Mouse (Mus musculus): ENCODE data around the gene Krt12. TPM values are rescaled to one million over a fixed set of nuclear protein-coding genes. Genes with fewer than 3 reads are reported as not detected.

Gene Krt12
- polyA plus RNA-seq, 1 experiment from 2014 or later: 0.07 TPM

DNA sequence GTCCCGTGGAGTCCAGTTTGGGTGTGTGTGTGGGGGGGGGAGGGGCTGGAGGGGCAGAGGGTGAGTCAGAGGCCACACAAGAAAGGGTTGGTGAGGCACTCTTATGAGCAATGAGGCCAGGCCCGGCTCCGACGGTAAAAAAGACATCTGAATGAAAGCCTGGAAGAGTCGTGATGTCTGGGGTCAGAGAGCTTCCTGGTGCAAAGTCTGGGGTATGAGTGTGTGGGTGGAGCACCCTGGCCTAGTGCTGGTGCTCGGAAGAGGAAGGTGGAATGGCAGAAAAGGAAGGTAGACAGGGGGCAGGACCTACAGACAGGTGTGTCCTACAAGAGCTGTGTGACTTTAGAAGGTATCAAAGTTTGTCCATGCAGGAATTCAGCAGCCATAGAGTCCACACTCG, 36.8 kb upstream of the Krt12 start:
- TF ChIP-seq CTCF (IDR thresholded peaks at IDR 0.05; ENCODE audit: low read depth): peak; percentile 34; the same call in 1 of the 2 replicates
- H3K4me1 ChIP-seq (replicated peaks; ENCODE audit: control insufficient read depth, insufficient read depth, low read length): no peaks in the 10 kb centered on the region; the same call in 1 of the 2 replicates
- H3K4me2 ChIP-seq (replicated peaks; ENCODE audit: low read depth): peak overlapping the region; percentile 25; the same call in 1 of the 2 replicates
- no peaks in the 10 kb centered on the region for H3K9me3 ChIP-seq (ENCODE audit: control insufficient read depth)
- H3K27me3 ChIP-seq (replicated peaks; ENCODE audit: control insufficient read depth, insufficient read depth, low read length): no peaks in the 10 kb centered on the region
- H3K4me3 ChIP-seq (ENCODE audit: low read depth, low read length): no peak overlapping the region
- H3K36me3 ChIP-seq (ENCODE audit: control insufficient read depth, insufficient read depth): no peaks in the 10 kb centered on the region
- peak overlapping the region; percentile 57 for H3K27ac ChIP-seq (ENCODE audit: low read depth, low read length)
- 26% methylated on average over 7 of the region's 7 CpGs for WGBS
- peak; percentile 83 for ATAC-seq
- H3K9ac ChIP-seq (ENCODE audit: low read depth, low read length): no peak overlapping the region

- WGBS: 46% methylated on average over 10 of the region's 10 CpGs
- no peak for TF ChIP-seq CTCF (IDR thresholded peaks at IDR 0.05; ENCODE audit: low read depth)
- Histone ChIP-seq H3K27me3 (replicated peaks; ENCODE audit: control insufficient read depth, insufficient read depth, low read length) (no peaks in the 10 kb centered on the region), H3K4me2 (replicated peaks; ENCODE audit: low read depth) (peak overlapping the region; percentile 13; the same call in 1 of the 2 replicates), H3K27ac (ENCODE audit: low read depth, low read length) (no peak overlapping the region), H3K9me3 (ENCODE audit: control insufficient read depth) (no peaks in the 10 kb centered on the region), H3K9ac (ENCODE audit: low read depth, low read length) (no peak overlapping the region), H3K4me3 (ENCODE audit: low read depth, low read length) (no peak overlapping the region), H3K4me1 (replicated peaks; ENCODE audit: control insufficient read depth, insufficient read depth, low read length) (no peaks in the 10 kb centered on the region; the same call in 1 of the 2 replicates), H3K36me3 (ENCODE audit: control insufficient read depth, insufficient read depth) (no peaks in the 10 kb centered on the region)
- ATAC-seq: peak; percentile 63
Observed at GRCm38 (mm10) chr11:99454759-99455158, 32.7 kb upstream of the Krt12 start.

DNA sequence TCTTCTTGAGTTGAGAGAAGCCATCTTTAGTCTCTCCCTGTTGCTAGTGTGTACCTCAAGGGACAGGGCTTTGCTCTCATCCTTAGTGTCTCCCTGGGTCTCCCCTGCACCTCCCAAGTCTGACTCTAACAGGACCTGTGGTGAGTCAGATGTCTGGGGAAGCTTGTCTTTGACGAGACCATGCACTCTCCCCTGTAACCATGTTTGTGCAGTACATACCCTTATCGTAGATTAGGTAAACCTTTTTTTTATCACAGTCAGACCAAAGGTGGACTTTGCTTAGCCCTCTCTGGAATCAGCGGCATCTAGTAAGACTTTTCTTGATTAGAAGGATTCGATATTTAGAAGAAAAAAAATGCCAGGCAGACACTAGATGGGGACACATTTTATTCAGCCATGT, 32.0 kb upstream of the Krt12 start:
- Histone ChIP-seq H3K27ac (ENCODE audit: low read depth, low read length) (no peak overlapping the region), H3K27me3 (replicated peaks; ENCODE audit: control insufficient read depth, insufficient read depth, low read length) (no peaks in the 10 kb centered on the region), H3K4me1 (replicated peaks; ENCODE audit: control insufficient read depth, insufficient read depth, low read length) (no peaks in the 10 kb centered on the region; the same call in 1 of the 2 replicates), H3K4me3 (ENCODE audit: low read depth, low read length) (no peak overlapping the region), H3K4me2 (replicated peaks; ENCODE audit: low read depth) (no peak overlapping the region), H3K9ac (ENCODE audit: low read depth, low read length) (no peak overlapping the region), H3K9me3 (ENCODE audit: control insufficient read depth) (no peaks in the 10 kb centered on the region), H3K36me3 (ENCODE audit: control insufficient read depth, insufficient read depth) (no peaks in the 10 kb centered on the region)
- 34% methylated on average over 4 of the region's 4 CpGs for WGBS
- no peak for TF ChIP-seq CTCF (IDR thresholded peaks at IDR 0.05; ENCODE audit: low read depth)
- no peak for ATAC-seq

DNA sequence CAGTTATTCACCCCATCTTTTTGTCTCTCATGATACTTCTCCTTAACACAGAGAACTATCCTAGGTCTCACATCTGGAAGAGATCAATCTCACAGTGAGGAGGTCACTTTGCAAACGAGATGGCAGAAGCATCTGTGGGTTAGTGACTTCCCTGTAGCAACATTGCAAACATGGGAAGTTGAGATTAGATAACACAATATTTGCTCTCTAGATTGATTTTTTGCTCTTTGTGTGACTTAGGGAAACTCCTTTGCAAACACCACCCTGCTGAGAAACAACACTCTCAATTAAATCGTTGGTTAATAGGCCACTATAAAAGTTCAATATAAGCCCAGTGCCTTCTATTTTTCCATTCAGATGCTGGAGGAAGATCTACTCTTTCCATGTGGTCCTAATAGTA, 26.7 kb upstream of the Krt12 start:
- no peak for TF ChIP-seq CTCF (IDR thresholded peaks at IDR 0.05; ENCODE audit: low read depth)
- no peak overlapping the region for H3K4me3 ChIP-seq (ENCODE audit: low read depth, low read length)
- no peaks in the 10 kb centered on the region for H3K4me1 ChIP-seq (replicated peaks; ENCODE audit: control insufficient read depth, insufficient read depth, low read length)
- H3K9me3 ChIP-seq (ENCODE audit: control insufficient read depth): no peaks in the 10 kb centered on the region
- no peaks in the 10 kb centered on the region for H3K27me3 ChIP-seq (replicated peaks; ENCODE audit: control insufficient read depth, insufficient read depth, low read length)
- no peak for ATAC-seq
- WGBS: 32% methylated on average over 2 of the region's 2 CpGs
- H3K27ac ChIP-seq (ENCODE audit: low read depth, low read length): no peak overlapping the region
- no peak overlapping the region for H3K4me2 ChIP-seq (replicated peaks; ENCODE audit: low read depth)
- no peaks in the 10 kb centered on the region for H3K36me3 ChIP-seq (ENCODE audit: control insufficient read depth, insufficient read depth)
- H3K9ac ChIP-seq (ENCODE audit: low read depth, low read length): no peak overlapping the region

DNA sequence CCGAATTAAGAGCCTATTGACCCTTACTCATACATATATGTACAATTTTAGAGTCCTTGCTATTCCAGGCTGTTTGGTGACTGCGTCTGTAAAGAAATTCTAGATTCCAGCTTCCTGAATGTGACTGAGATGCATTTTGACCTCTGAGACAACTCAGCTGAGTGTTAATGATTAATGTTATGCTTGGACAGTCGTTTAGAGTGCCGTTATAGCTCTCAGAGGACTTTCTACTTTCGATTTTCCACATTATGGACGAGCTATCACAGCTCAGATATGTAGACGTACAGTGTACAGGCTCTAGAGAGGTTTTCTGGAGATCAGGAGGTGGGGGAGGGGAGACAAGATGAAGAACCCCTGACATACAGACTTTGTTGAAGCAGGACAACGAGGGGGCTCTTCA, 19.2 kb upstream of the Krt12 start:
- 0 out of 2 replicates have a peak, but pooled peaks cover 6% of the 10 kb centered on the region for H3K4me1 ChIP-seq (replicated peaks; ENCODE audit: control insufficient read depth, insufficient read depth, low read length)
- TF ChIP-seq CTCF (IDR thresholded peaks at IDR 0.05; ENCODE audit: low read depth): no peak
- H3K27me3 ChIP-seq (replicated peaks; ENCODE audit: control insufficient read depth, insufficient read depth, low read length): no peaks in the 10 kb centered on the region
- H3K4me2 ChIP-seq (replicated peaks; ENCODE audit: low read depth): peak overlapping the region; percentile 37
- peak overlapping the region; percentile 55 for H3K27ac ChIP-seq (ENCODE audit: low read depth, low read length)
- H3K9me3 ChIP-seq (ENCODE audit: control insufficient read depth): no peaks in the 10 kb centered on the region
- H3K36me3 ChIP-seq (ENCODE audit: control insufficient read depth, insufficient read depth): no peaks in the 10 kb centered on the region
- 25% methylated on average over 8 of the region's 8 CpGs for WGBS
- no peak overlapping the region for H3K9ac ChIP-seq (ENCODE audit: low read depth, low read length)
- ATAC-seq: peak; percentile 89
- no peak overlapping the region for H3K4me3 ChIP-seq (ENCODE audit: low read depth, low read length)

DNA sequence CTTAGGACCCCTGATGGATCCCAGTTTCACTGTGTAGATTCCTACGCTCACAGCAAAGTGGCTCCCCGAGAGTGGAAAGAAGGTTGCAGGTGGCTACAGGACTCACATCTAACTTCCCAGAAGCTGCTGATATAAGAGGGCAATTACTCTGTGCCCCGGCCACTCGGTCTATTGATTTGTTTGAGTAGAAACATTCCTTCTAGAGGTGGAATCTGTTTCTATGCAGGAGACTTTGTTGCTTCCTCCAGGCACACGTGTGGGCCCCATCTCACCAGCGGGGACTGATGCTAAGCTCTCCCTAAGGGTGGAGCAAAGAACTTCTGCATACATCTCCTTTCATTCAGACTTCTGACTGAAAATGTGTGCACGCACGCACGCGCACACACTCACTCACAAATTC, 17.4 kb upstream of the Krt12 start:
- TF ChIP-seq CTCF (IDR thresholded peaks at IDR 0.05; ENCODE audit: low read depth): no peak
- ATAC-seq: no peak
- no peaks in the 10 kb centered on the region for H3K9me3 ChIP-seq (ENCODE audit: control insufficient read depth)
- 0 out of 2 replicates have a peak overlapping the region, but pooled peaks have one; percentile 55 for H3K4me2 ChIP-seq (replicated peaks; ENCODE audit: low read depth)
- no peak overlapping the region for H3K9ac ChIP-seq (ENCODE audit: low read depth, low read length)
- H3K4me3 ChIP-seq (ENCODE audit: low read depth, low read length): no peak overlapping the region
- H3K4me1 ChIP-seq (replicated peaks; ENCODE audit: control insufficient read depth, insufficient read depth, low read length): peaks cover 6% of the 10 kb centered on the region; the same call in 1 of the 2 replicates
- no peaks in the 10 kb centered on the region for H3K27me3 ChIP-seq (replicated peaks; ENCODE audit: control insufficient read depth, insufficient read depth, low read length)
- no peaks in the 10 kb centered on the region for H3K36me3 ChIP-seq (ENCODE audit: control insufficient read depth, insufficient read depth)
- H3K27ac ChIP-seq (ENCODE audit: low read depth, low read length): peak overlapping the region; percentile 64
- WGBS: 32% methylated on average over 10 of the region's 10 CpGs

Measured in intestine, postnatal 0 days (tissue).